Mouse (Mus musculus) neural tube, embryonic 11.5 days (tissue): Measurements from ENCODE around the gene Fkbpl. TPM values are rescaled to one million over a fixed set of nuclear protein-coding genes. Genes with fewer than 3 reads are reported as not detected.
A peak's percentile ranks its signal among the peaks of the same experiment; 100 is the strongest.

Experiments
- ATAC-seq: fragments of 200-750 bp; cut with Nextera tagmentation; 2 replicates; pipeline ENCODE4 v1.8.0; 2017; ENCODE audit warnings: moderate number of reproducible peaks, mild to moderate bottlenecking, moderate TSS enrichment, moderate library complexity; ENCODE audit not compliant: insufficient read depth, low FRiP score, low TSS enrichment
- DNase-seq: peaks from one replicate; pipeline ENCODE4 v3.0.0-alpha.2; 2015; ENCODE audit warnings: low spot score
- H3K27ac ChIP-seq: fragments of 300-500 bp; sonication (generic); 2 replicates; pipeline ENCODE4 v1.5.1; 2014; ENCODE audit warnings: low read depth, mild to moderate bottlenecking, low read length
- H3K27me3 ChIP-seq: fragments of 300-500 bp; sonication (generic); 2 replicates; pipeline ENCODE4 v1.6.1; 2014; ENCODE audit warnings: mild to moderate bottlenecking, low read length, mixed read lengths; ENCODE audit not compliant: control insufficient read depth, insufficient read depth
- H3K36me3 ChIP-seq: fragments of 300-500 bp; sonication (generic); 2 replicates; pipeline ENCODE4 v1.6.1; 2014; ENCODE audit warnings: mild to moderate bottlenecking, low read length, moderate library complexity, mixed read lengths; ENCODE audit not compliant: control insufficient read depth, insufficient read depth
- H3K4me1 ChIP-seq: fragments of 300-500 bp; sonication (generic); 2 replicates; pipeline ENCODE4 v1.6.1; 2014; ENCODE audit warnings: low read length, mixed read lengths; ENCODE audit not compliant: control insufficient read depth, insufficient read depth
- H3K4me2 ChIP-seq: fragments of 300-500 bp; sonication (generic); 2 replicates; pipeline ENCODE4 v1.6.1; 2014; ENCODE audit warnings: low read depth, mild to moderate bottlenecking, moderate library complexity
- H3K4me3 ChIP-seq: fragments of 300-500 bp; sonication (generic); 2 replicates; pipeline ENCODE4 v1.5.1; 2014; ENCODE audit warnings: low read depth, low read length
- H3K9ac ChIP-seq: fragments of 300-500 bp; sonication (generic); 2 replicates; pipeline ENCODE4 v1.6.1; 2014; ENCODE audit warnings: mild to moderate bottlenecking, low read length
- H3K9me3 ChIP-seq: fragments of 300-500 bp; sonication (generic); 2 replicates; pipeline ENCODE4 v1.6.1; 2016; ENCODE audit warnings: low read length; ENCODE audit not compliant: control insufficient read depth
- WGBS: fragments of 180-500 bp; shearing (Covaris S2); extraction: QIAGEN DNeasy Blood & Tissue Kit; methylation state at CpG from one replicate; pipeline ENCODE4 v1.1.7; 2014; 5-methylcytosine and 5-hydroxymethylcytosine counted together
- polyA plus RNA-seq: library from polyadenylated mRNA; unstranded; fragments of >200 nt; fragmentation: Nextera tagmentation; extraction: Ambion mirVana; gene quantifications from 2 replicates; pipeline ENCODE4 v1.2.1, GENCODE M21; 2014

Fkbpl gene
- polyA plus RNA-seq, 1 experiment from 2014 or later: 15.5 TPM

DNA sequence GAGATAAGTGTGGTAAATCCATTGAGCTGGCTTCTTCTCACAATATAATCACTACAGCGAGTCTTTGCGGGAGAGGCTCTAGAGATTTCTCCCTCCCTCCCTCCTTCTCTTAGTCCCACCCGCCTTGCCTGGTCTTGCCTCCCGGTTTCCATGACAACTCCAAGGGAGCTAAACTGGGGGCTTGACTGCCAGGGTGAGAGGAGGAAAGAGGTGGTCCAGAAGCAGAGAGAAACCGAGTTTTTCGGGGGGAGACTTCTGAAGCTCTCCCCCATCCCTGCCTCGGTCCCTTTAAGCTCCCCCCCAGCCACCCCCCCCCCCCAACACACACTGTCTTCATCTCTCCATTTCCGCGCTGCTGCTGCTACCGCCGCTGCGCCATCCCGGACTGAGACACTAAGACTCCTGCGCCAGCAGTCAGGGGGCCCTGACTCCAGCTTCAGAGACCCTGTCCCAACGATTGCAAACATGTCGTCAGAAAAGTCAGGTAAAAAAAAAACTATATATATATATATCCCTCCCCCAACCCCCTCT is 15.3 kb upstream of the Fkbpl start, which contains the start of gene Prrt1:
TSS of gene Prrt1 (plus strand) at position 313 of the 531 bp plus-strand sequence.
- DNase-seq: no peak
- peak within 1 kb of the TSS; percentile 21 for H3K4me3 ChIP-seq
- peak within 1 kb of the TSS; percentile 92 for H3K4me2 ChIP-seq
- H3K9ac ChIP-seq: no peak within 1 kb of the TSS
- H3K36me3 ChIP-seq: no peaks in the 10 kb centered on the region
- peaks cover 38% of the 10 kb centered on the region for H3K27me3 ChIP-seq
- H3K4me1 ChIP-seq: peaks cover 19% of the 10 kb centered on the region
- WGBS: 0% methylated on average over 16 of the region's 16 CpGs
- no peak for ATAC-seq
- H3K27ac ChIP-seq: no peak within 1 kb of the TSS
- no peaks in the 10 kb centered on the region for H3K9me3 ChIP-seq

DNA sequence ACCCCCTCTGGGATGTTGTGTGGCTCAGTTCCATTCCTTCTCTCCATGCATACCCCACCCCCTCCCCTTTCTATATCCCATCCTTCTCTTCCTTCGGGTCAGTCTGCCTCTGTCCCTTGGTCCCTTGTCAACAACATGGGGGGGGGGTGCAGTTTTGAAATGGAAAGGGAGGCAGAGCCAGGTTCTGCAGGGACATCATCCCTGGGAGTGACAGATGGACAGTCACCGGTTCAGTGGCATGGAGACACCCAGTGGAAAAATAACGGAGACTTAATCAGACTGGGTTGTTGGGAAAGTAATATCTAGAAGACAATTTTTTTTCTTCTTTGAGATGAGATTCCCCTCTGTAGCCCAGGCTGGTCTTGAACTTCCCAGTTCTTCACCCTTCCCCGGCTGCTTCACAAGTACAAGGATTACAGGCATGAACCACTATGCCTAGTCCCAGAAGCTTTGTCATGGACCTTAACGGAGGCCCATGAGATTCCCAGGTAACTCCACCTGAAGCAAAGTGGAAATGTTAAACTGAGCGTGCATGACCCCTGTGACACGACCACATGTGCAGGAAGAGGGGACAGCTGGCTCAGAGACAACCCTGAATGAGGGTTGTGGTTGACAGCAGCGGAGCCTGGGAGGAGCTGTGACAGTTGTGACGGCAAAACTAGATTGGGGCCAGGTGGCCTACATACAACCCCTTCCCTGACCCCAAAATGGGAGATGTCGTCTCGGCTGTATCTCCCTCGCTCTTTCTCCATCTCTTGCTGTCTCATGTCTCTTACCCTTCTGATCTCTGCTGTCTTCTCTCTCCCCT is 14.6 kb upstream of the Fkbpl start:
- Histone ChIP-seq H3K9ac (no peak overlapping the region), H3K4me3 (peak overlapping the region; percentile 21; the same call in 1 of the 2 replicates), H3K4me1 (peaks cover 19% of the 10 kb centered on the region), H3K9me3 (no peaks in the 10 kb centered on the region), H3K36me3 (no peaks in the 10 kb centered on the region), H3K27ac (no peak overlapping the region), H3K4me2 (peak overlapping the region; percentile 38), H3K27me3 (peaks cover 38% of the 10 kb centered on the region)
- WGBS: 12% methylated on average over 12 of the region's 12 CpGs
- DNase-seq (no peak), ATAC-seq (no peak)

DNA sequence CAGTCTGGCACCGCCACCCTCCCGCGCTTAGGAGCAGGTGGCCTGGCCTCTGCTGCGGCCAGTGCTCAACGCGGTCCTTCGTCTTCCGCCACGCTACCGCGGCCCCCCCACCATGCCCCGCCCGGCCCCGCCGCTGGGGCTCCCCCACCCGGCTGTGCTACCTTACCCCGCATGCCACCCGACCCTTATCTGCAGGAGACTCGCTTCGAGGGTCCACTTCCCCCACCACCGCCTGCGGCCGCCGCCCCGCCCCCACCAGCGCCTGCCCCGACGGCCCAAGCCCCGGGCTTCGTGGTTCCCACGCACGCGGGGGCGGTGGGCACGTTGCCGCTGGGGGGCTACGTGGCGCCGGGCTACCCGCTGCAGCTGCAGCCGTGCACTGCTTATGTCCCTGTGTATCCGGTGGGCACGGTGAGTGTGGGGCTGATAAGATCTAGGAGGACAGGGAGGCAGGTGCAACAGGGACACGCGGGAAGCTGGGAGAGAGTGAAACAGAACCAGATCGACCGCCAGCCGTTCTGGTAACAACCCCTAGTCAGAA is 13.7 kb upstream of the Fkbpl start:
- no peak for DNase-seq
- Histone ChIP-seq H3K27me3 (peaks cover 38% of the 10 kb centered on the region), H3K4me1 (peaks cover 19% of the 10 kb centered on the region)

DNA sequence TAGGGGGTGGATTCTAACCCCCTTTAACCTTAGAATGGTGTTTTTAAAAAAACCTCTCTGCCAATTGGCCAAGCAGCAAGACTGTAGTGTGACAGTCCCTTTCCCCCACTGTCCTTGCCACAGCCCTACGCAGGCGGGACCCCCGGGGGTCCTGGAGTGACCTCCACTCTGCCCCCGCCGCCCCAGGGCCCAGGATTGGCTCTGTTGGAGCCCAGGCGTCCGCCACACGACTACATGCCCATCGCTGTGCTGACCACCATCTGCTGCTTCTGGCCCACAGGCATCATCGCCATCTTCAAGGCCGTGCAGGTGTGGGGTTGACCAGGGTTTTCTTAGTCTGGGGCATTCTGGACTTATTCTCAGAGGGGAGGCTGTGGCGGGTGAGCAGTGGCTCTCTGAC is 12.9 kb upstream of the Fkbpl start:
- H3K4me1 ChIP-seq: peaks cover 19% of the 10 kb centered on the region
- no peak for ATAC-seq
- H3K9me3 ChIP-seq: no peaks in the 10 kb centered on the region
- WGBS: 5% methylated on average over 12 of the region's 12 CpGs
- no peak overlapping the region; the same call in 1 of the 2 replicates for H3K9ac ChIP-seq
- H3K4me2 ChIP-seq: peak overlapping the region; percentile 47
- peak overlapping the region; percentile 29 for H3K4me3 ChIP-seq
- H3K27me3 ChIP-seq: peaks cover 38% of the 10 kb centered on the region
- no peaks in the 10 kb centered on the region for H3K36me3 ChIP-seq
- H3K27ac ChIP-seq: no peak overlapping the region
- no peak for DNase-seq

More for the DNA sequence above, 13.7 kb upstream of the Fkbpl start:
- peak overlapping the region; percentile 21; the same call in 1 of the 2 replicates for H3K4me3 ChIP-seq
- peak overlapping the region; percentile 34 for H3K4me2 ChIP-seq
- H3K36me3 ChIP-seq: no peaks in the 10 kb centered on the region
- 2% methylated on average over 47 of the region's 48 CpGs for WGBS
- H3K27ac ChIP-seq: no peak overlapping the region
- no peaks in the 10 kb centered on the region for H3K9me3 ChIP-seq
- H3K9ac ChIP-seq: peak overlapping the region; percentile 26; the same call in 1 of the 2 replicates
- no peak for ATAC-seq

DNA sequence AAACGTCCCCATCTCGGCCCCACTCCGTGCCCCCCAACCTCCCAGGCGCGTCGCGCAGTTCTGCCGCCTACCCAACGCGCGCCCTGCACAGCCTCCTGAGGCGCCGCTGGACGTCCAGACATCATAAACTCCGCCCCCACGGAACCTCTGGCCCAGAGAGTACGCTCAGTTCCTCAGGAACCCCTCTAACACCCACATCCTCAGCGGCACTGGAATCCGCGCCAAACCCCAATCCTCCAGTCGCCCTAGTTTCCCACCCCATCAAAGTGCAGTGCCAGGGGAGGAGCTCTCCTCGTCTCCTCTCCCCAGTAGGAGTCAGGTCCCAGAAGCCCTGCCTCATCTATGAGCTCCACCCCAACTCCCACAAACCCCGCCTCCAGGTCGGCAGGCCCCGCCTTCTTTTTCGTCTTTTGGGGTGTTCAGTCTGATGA is 12.3 kb upstream of the Fkbpl start:
- Histone ChIP-seq H3K9ac (peak overlapping the region; percentile 29), H3K4me2 (peak overlapping the region; percentile 47), H3K9me3 (no peaks in the 10 kb centered on the region), H3K27ac (no peak overlapping the region), H3K27me3 (peaks cover 38% of the 10 kb centered on the region), H3K4me3 (peak overlapping the region; percentile 29), H3K4me1 (peaks cover 19% of the 10 kb centered on the region), H3K36me3 (no peaks in the 10 kb centered on the region)
- DNase-seq (peak; percentile 42), ATAC-seq (no peak)
- WGBS: under 1% methylated on average over 26 of the region's 26 CpGs

DNA sequence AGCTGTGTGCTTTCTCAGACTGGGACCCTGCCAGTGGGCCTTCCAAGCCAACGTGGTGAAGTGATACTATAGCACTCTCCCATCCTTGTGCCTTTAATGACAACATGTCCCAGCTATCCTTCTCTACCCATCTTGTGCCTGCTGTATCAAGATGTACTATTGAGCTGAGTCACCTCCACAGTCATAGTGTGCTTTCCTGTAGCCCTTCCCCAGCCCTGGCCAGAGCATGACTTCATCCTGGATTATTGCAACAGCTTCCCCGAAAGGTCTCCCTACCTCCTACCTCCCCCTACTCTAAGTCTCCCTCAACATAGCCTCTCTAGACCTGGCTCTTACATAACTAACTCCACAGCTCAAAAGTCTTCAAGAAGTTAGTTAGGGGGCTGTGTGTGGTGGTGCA is 8.9 kb upstream of the Fkbpl start:
- Histone ChIP-seq H3K27ac (no peak overlapping the region), H3K27me3 (peaks cover 28% of the 10 kb centered on the region), H3K4me2 (no peak overlapping the region), H3K4me1 (0 out of 2 replicates have a peak, but pooled peaks cover 4% of the 10 kb centered on the region), H3K9me3 (no peaks in the 10 kb centered on the region), H3K36me3 (no peaks in the 10 kb centered on the region), H3K9ac (no peak overlapping the region), H3K4me3 (no peak overlapping the region)
- no peak for ATAC-seq
- no peak for DNase-seq
- 71% methylated on average over 2 of the region's 2 CpGs for WGBS

DNA sequence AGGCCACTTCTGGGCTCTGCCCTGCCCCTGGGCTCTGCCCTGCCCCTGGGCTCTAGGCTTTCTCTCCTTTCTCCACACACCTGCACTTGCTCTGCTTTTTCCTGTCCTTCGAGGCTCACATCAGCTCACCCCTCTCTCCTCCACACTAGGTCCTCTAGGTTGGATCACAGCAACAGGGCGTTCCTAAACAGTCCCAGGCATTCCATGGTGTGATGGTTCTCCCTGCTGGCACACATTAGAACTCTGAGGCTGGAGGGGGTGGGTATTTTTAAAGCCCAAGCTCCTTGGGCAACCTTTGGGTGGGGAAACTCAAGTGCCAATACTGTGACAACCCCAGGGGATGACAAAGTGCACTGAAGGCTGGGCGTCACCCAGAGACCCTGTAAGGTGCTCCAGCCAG is 7.1 kb upstream of the Fkbpl start:
- DNase-seq (no peak), ATAC-seq (no peak)
- Histone ChIP-seq H3K36me3 (no peaks in the 10 kb centered on the region), H3K9me3 (no peaks in the 10 kb centered on the region), H3K4me3 (no peak overlapping the region), H3K4me1 (no peaks in the 10 kb centered on the region), H3K27ac (no peak overlapping the region), H3K9ac (no peak overlapping the region), H3K4me2 (no peak overlapping the region), H3K27me3 (peaks cover 10% of the 10 kb centered on the region; the same call in 1 of the 2 replicates)
- WGBS: 60% methylated on average over 3 of the region's 3 CpGs

DNA sequence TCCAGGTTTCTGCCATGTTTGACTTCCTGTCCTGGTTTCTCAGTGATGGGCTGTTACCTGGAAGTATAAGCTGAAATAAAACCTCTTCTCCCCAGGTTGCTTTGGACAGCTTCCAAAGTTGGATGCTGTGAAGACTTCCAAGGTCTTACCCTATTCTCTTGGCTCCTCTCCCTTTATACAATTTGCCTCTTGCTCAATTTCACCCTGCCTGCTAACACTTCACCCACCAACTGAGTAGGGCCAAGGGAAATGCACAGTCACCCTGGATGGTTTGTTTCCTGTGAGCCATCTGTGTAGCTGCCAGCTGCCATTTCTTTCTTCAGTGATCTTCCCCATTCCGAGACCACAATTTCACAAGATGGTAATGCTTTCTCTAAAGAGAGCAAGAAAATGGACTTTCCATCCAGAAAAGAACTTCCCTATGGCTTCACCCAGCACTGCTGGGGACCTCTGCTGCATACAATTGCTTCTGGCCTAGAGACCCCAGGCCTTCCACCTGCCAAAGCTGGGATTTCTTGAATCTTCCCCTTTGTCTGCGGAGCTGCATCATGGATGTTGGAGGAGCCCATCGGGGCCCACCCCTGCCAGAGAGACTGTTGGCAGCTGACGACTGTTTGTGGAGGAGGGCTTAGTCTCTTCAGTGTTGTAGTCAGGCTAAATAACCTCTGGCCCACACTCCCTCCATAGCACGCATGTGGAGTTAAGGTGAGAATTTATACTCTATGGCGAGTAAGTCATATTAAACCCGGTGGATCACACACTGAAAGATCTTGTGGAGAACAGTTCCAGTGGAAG is 4.9 kb upstream of the Fkbpl start:
- no peak overlapping the region for H3K9ac ChIP-seq
- H3K4me1 ChIP-seq: no peaks in the 10 kb centered on the region
- H3K4me2 ChIP-seq: no peak overlapping the region
- DNase-seq (no peak), ATAC-seq (no peak)
- H3K4me3 ChIP-seq: no peak overlapping the region
- no peaks in the 10 kb centered on the region for H3K9me3 ChIP-seq
- no peaks in the 10 kb centered on the region for H3K27me3 ChIP-seq
- H3K36me3 ChIP-seq: no peaks in the 10 kb centered on the region
- WGBS: 85% methylated on average over 7 of the region's 7 CpGs
- H3K27ac ChIP-seq: no peak overlapping the region
